Mouse (Mus musculus): ENCODE measurements at regions not wholly inside any gene's neighbourhood (a gene's known extent, or its start where the extent isn't known, plus 50 kb on each side); places are given as distances from the start of the nearest gene placed in this dataset.

DNA sequence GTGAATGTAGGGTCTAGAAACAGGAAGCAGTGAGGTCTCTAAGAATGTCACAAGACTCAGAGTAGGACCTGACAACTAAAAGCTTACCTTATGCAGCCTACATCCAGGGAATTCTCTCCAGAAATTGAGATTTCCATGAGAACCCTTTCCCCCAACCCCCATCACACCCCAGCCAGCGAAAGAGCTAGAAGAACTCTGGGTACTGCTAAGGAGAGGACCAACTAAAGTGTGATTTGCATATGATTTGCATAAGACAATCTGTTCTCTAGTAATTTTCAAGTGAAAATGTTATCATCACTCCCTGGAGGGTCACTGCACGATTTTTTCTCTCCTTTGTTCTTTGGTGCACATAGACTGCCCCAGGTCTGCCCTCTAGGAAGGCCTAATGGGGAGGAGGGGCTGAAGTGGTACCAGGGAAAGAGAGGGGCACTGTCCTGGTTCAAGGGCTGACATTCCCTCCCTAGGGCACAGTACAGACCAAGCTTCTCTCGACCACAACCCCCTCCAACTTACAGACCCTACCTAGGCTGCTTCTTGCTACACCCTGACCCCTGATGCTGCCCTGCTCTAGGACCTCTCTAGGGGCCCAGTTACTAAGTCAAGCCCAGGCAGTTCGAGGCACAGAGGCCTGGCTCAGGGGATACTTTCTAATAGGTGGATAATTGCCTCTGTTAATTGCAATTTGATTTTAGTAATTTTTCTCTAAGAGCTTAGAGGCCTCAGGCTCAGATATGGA, 77.4 kb upstream of the Pja1 start:
- TF ChIP-seq CTCF (conservative IDR thresholded peaks at IDR 0.05; ENCODE audit: insufficient read depth, insufficient read length, low read depth, low read length) (no peak), POLR2A (IDR thresholded peaks at IDR 0.05; ENCODE audit: low read depth, low read length) (no peak)
- H3K36me3 ChIP-seq (ENCODE audit: control insufficient read depth, insufficient read depth, low read length) = no peaks in the 10 kb centered on the region
- H3K4me1 ChIP-seq (ENCODE audit: control insufficient read depth, insufficient read depth, low read length) = no peaks in the 10 kb centered on the region
- DNase-seq = no peak
- no peak overlapping the region for H3K4me3 ChIP-seq (ENCODE audit: insufficient read depth, low read depth, low read length)
- H3K27me3 ChIP-seq (replicated peaks; ENCODE audit: control insufficient read depth, insufficient read depth, low read length) = no peaks in the 10 kb centered on the region
- no peak overlapping the region for H3K27ac ChIP-seq (ENCODE audit: insufficient read depth, low read depth, low read length)
- WGBS = 85% methylated on average over 4 of the region's 4 CpGs

DNA sequence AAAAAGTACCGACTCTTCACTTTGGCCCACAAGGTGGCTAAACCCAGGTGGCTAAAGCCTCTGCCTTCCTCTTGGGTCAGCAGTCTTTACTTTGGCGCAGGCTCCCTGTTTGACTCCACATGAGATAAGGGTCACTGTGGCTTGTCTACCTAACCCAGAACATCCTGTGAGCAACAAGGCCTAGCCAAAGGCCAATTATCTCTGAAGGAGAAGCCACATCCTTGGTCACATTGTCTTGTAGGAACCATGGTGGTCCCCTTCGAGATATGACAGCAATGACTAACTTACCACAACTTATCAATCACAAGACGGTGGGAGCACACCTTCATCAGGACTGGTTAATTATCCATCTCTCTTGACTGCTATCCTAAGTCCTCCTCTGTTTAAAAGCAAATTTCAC, 73.3 kb upstream of the Pja1 start:
- 94% methylated on average over 4 of the region's 4 CpGs for WGBS
- H3K27me3 ChIP-seq (replicated peaks; ENCODE audit: control insufficient read depth, insufficient read depth, low read length) = no peaks in the 10 kb centered on the region
- TF ChIP-seq CTCF (conservative IDR thresholded peaks at IDR 0.05; ENCODE audit: insufficient read depth, insufficient read length, low read depth, low read length) (no peak), POLR2A (IDR thresholded peaks at IDR 0.05; ENCODE audit: low read depth, low read length) (no peak)
- H3K4me1 ChIP-seq (ENCODE audit: control insufficient read depth, insufficient read depth, low read length) = no peaks in the 10 kb centered on the region
- H3K4me3 ChIP-seq (ENCODE audit: insufficient read depth, low read depth, low read length) = no peak overlapping the region
- H3K36me3 ChIP-seq (ENCODE audit: control insufficient read depth, insufficient read depth, low read length) = no peaks in the 10 kb centered on the region
- H3K27ac ChIP-seq (ENCODE audit: insufficient read depth, low read depth, low read length) = no peak overlapping the region
- DNase-seq = no peak

DNA sequence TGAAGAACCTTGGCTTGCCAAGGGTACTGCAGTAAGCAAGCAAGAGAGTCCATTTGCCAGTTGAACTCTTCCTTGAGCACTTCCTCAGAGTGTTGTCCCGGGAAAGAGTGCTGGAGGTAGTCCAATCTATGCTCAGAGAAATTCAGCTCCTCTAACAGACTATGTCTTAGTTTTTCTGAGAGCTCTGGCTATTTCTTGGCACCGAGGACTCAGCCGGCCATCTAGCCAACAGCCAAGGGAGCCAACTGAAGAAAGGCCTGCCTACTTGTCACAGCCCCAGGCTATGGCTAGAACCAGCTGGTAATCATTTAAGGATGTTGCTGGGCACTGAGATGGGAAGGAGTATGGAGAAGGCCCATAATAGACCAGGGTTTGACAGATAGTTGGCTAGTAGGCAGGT, 70.8 kb upstream of the Pja1 start:
- no peaks in the 10 kb centered on the region for H3K4me1 ChIP-seq (ENCODE audit: control insufficient read depth, insufficient read depth, low read length)
- no peaks in the 10 kb centered on the region for H3K36me3 ChIP-seq (ENCODE audit: control insufficient read depth, insufficient read depth, low read length)
- 72% methylated on average over 3 of the region's 3 CpGs for WGBS
- peak; percentile 5 for DNase-seq
- H3K27ac ChIP-seq (ENCODE audit: insufficient read depth, low read depth, low read length) = no peak overlapping the region
- H3K4me3 ChIP-seq (ENCODE audit: insufficient read depth, low read depth, low read length) = no peak overlapping the region
- H3K27me3 ChIP-seq (replicated peaks; ENCODE audit: control insufficient read depth, insufficient read depth, low read length) = no peaks in the 10 kb centered on the region
- no peak for TF ChIP-seq CTCF (conservative IDR thresholded peaks at IDR 0.05; ENCODE audit: insufficient read depth, insufficient read length, low read depth, low read length)
- no peak for TF ChIP-seq POLR2A (IDR thresholded peaks at IDR 0.05; ENCODE audit: low read depth, low read length)

DNA sequence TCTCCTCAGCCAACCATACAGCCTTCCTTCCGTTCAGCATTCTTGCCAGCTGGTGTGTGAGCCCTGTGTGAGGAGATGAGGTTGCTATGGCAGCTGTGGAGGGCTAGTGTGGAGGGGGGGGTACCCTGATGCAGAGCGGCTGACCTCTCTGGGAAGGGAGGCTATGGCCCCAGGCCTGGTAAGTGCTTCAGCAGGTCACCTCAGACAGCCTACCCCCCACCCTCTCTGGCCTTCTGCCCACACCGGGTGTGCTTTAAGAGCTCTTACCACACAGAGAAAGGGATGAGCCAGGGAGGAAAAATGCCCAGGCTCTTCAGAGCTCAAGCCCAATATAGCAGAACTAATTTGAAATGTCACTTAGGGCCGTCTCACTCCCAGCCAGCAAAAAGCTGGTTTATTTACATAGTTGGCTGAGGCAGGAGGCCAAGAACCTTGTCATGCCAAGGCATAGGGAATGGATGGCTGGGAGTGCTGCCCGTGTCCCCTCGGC, 69.1 kb upstream of the Pja1 start:
- Histone ChIP-seq H3K27me3 (replicated peaks; ENCODE audit: control insufficient read depth, insufficient read depth, low read length) (no peaks in the 10 kb centered on the region), H3K4me3 (ENCODE audit: insufficient read depth, low read depth, low read length) (no peak overlapping the region), H3K4me1 (ENCODE audit: control insufficient read depth, insufficient read depth, low read length) (no peaks in the 10 kb centered on the region), H3K27ac (ENCODE audit: insufficient read depth, low read depth, low read length) (no peak overlapping the region), H3K36me3 (ENCODE audit: control insufficient read depth, insufficient read depth, low read length) (no peaks in the 10 kb centered on the region)
- DNase-seq = peak; percentile 14
- TF ChIP-seq CTCF (conservative IDR thresholded peaks at IDR 0.05; ENCODE audit: insufficient read depth, insufficient read length, low read depth, low read length) (no peak), POLR2A (IDR thresholded peaks at IDR 0.05; ENCODE audit: low read depth, low read length) (no peak)
- 56% methylated on average over 5 of the region's 6 CpGs for WGBS

DNA sequence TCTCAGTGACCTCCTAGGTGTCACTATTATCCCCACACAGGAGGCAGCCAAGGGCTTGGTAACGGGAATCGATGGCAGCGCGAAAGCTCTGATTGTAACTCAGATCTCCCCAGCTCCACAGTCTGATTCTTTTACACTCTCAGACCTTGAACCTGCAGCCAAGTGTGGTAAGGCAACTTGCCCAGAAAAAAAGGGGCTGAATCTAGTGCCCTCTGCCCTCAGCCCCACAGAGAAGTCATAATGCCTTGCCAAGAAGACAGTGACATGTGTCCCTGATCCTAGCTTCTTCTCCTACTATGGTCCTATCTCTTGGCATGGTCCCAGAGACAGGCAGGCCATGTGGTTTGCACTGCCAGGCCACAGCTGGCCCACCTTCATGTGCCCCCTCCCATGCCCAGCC, 68.6 kb upstream of the Pja1 start:
- Histone ChIP-seq H3K36me3 (ENCODE audit: control insufficient read depth, insufficient read depth, low read length) (no peaks in the 10 kb centered on the region), H3K27me3 (replicated peaks; ENCODE audit: control insufficient read depth, insufficient read depth, low read length) (no peaks in the 10 kb centered on the region), H3K4me3 (ENCODE audit: insufficient read depth, low read depth, low read length) (no peak overlapping the region), H3K27ac (ENCODE audit: insufficient read depth, low read depth, low read length) (no peak overlapping the region), H3K4me1 (ENCODE audit: control insufficient read depth, insufficient read depth, low read length) (no peaks in the 10 kb centered on the region)
- TF ChIP-seq POLR2A (IDR thresholded peaks at IDR 0.05; ENCODE audit: low read depth, low read length) = no peak
- 72% methylated on average over 4 of the region's 4 CpGs for WGBS
- DNase-seq = peak; percentile 46

DNA sequence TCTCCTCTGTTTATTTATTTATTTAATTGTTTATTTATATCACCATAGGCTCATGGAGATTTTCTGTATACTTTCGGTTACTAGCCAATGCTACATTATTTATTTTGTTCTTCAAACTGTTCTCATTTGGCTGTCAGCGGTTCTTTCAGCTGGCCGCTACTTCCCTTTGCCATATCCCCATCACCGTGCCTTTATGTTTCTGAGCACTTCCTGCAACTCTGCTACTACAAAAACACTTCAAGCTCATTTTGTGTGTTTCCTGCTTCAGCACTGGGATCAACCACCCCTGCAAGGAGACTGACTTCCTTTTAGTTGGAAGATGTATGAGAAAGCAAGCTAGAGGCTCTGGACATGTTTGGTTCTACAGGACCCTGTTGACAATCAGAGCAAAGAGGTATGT, 66.7 kb upstream of the Pja1 start:
- Histone ChIP-seq H3K4me1 (ENCODE audit: control insufficient read depth, insufficient read depth, low read length) (no peaks in the 10 kb centered on the region), H3K36me3 (ENCODE audit: control insufficient read depth, insufficient read depth, low read length) (no peaks in the 10 kb centered on the region), H3K27ac (ENCODE audit: insufficient read depth, low read depth, low read length) (no peak overlapping the region), H3K27me3 (replicated peaks; ENCODE audit: control insufficient read depth, insufficient read depth, low read length) (no peaks in the 10 kb centered on the region), H3K4me3 (ENCODE audit: insufficient read depth, low read depth, low read length) (no peak overlapping the region)
- DNase-seq = no peak
- TF ChIP-seq CTCF (conservative IDR thresholded peaks at IDR 0.05; ENCODE audit: insufficient read depth, insufficient read length, low read depth, low read length) = no peak
- no peak for TF ChIP-seq POLR2A (IDR thresholded peaks at IDR 0.05; ENCODE audit: low read depth, low read length)
- 65% methylated on average over 4 of the region's 4 CpGs for WGBS

DNA sequence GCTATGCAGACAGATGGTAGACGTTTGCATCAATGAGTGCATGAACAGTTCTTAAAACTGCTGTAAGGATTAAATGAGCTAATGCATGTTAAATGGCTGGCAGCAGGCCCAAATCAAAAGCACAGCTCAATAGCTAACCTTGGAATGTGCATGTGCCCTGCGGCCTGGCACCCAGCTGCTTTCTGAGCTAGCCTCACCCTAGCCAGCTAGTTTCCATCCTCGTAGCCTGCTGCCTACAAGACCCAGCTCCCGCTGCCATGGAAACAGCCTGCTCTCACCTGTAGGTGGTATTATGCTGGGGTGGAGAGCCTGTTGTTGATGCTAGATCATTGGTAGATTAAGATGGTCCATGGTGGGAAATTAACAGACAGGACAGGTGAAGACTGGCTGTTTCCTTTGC, 63.8 kb upstream of the Pja1 start:
- no peaks in the 10 kb centered on the region for H3K36me3 ChIP-seq (ENCODE audit: control insufficient read depth, insufficient read depth, low read length)
- WGBS = 45% methylated on average over 4 of the region's 4 CpGs

More for the DNA sequence above, 63.8 kb upstream of the Pja1 start:
- no peaks in the 10 kb centered on the region for H3K27me3 ChIP-seq (replicated peaks; ENCODE audit: control insufficient read depth, insufficient read depth, low read length)
- no peak overlapping the region for H3K27ac ChIP-seq (ENCODE audit: insufficient read depth, low read depth, low read length)
- H3K4me1 ChIP-seq (ENCODE audit: control insufficient read depth, insufficient read depth, low read length) = peaks cover 3% of the 10 kb centered on the region; the same call in 1 of the 2 replicates
- TF ChIP-seq POLR2A (IDR thresholded peaks at IDR 0.05; ENCODE audit: low read depth, low read length) (no peak), CTCF (conservative IDR thresholded peaks at IDR 0.05; ENCODE audit: insufficient read depth, insufficient read length, low read depth, low read length) (no peak)
- peak; percentile 73 for DNase-seq
- no peak overlapping the region for H3K4me3 ChIP-seq (ENCODE audit: insufficient read depth, low read depth, low read length)
